Mouse (Mus musculus) heart, postnatal 0 days (tissue): ENCODE results near the gene Rmnd5a.

Experiments
- CTCF ChIP-seq: IDR thresholded peaks from 2 replicates; pipeline ENCODE4 v1.5.1; 2016; ENCODE audit warnings: antibody characterized with exemption, control low read depth, low read depth
- EP300 ChIP-seq: IDR thresholded peaks from 2 replicates; pipeline ENCODE4 v1.6.1; 2016; ENCODE audit warnings: antibody characterized with exemption, low read depth

DNA sequence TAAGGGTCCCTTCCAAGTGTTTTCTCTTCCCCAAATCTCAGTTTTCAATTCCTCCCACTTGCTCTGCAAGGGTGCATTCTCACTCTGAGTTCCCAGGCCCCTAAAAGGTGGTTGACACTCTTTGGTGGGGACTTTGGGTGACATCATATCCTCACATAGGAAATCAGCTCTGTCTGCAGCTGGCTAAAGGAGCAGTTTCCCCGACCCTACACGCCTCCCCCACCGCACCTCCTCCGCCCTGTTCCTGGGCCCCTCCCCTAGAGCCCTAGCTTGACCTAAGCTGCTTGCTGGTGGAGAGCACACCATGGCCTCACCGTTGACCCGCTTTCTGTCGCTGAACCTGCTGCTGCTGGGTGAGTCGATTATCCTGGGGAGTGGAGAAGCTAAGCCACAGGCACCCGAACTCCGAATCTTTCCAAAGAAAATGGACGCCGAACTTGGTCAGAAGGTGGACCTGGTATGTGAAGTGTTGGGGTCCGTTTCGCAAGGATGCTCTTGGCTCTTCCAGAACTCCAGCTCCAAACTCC is 67.1 kb downstream of the Rmnd5a start, which contains the start of gene Cd8a:
- no peak for TF ChIP-seq CTCF
- TF ChIP-seq EP300: no peak
